Mouse (Mus musculus) thymus, adult 2 months (tissue): ENCODE data around the gene Dixdc1.

ENCODE experiments used
- CTCF ChIP-seq: fragments of 200-500 bp; IDR thresholded peaks from 2 replicates; pipeline ENCODE4 v1.5.1; 2012; ENCODE audit warnings: mild to moderate bottlenecking, control low read depth, low read length, moderate library complexity, borderline replicate concordance; ENCODE audit not compliant: control insufficient read depth, poor library complexity, insufficient read depth; ENCODE audit errors: extremely low read depth
- POLR2A ChIP-seq: fragments of 200-500 bp; IDR thresholded peaks from 2 replicates; pipeline ENCODE4 v1.6.1; 2012; ENCODE audit warnings: mild to moderate bottlenecking, low read length, control low read depth, moderate library complexity; ENCODE audit not compliant: control insufficient read depth, poor library complexity, insufficient read depth; ENCODE audit errors: extremely low read depth

DNA sequence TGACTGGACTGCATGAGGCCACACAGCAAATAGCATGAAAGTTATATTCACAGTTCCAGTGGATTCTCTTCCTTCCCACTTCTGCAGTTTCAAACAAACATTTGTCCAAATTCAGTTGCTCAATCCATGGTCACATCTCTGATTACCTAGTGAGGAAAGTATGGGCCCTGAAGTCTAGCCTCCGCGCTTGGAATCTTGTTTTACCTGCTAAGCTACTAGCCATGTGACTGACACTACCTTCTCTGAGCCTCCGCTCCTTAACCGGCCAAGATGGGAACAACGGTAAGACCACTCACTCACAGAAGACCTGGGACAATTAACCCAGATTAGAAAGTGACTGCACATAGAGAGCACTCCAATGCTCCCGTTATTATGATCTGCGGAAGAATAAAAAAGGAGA lies 6.5 kb upstream of the Dixdc1 start:
- TF ChIP-seq POLR2A (no peak), CTCF (no peak)
